Mouse (Mus musculus): ENCODE data around the gene Ing4.

GRCm38 (mm10) chr6:125073825-125074224 lies 34.3 kb downstream of the Ing4 start:
- no peak for TF ChIP-seq CTCF (conservative IDR thresholded peaks at IDR 0.05; ENCODE audit: insufficient read depth, insufficient read length, low read depth, low read length)
- no peak for TF ChIP-seq POLR2A (IDR thresholded peaks at IDR 0.05; ENCODE audit: low read depth, low read length)

All from kidney, adult 2 months (tissue).